Mouse (Mus musculus): Measurements from ENCODE around the gene Fbh1.

GRCm38 (mm10) chr2:11727574-11727973, 49.8 kb downstream of the Fbh1 start:
- TF ChIP-seq POLR2A (IDR thresholded peaks at IDR 0.05; ENCODE audit: control insufficient read depth, low read depth, low read length) (no peak), CTCF (IDR thresholded peaks at IDR 0.05; ENCODE audit: control insufficient read depth, insufficient read depth, insufficient replicate concordance, low read depth, low read length) (no peak)
